8 mouse cellular contexts compared by ENCODE assay signal in genomic region chr10:88826188-88826946, GRCm38 (mm10). TPM values are rescaled to one million over a fixed set of nuclear protein-coding genes. Genes with fewer than 3 reads are reported as not detected.
A peak's percentile ranks its signal among the peaks of the same experiment; 100 is the strongest.
DNase-seq lines count a peak whose midpoint lies in the region; ATAC-seq and TF ChIP-seq lines count a peak whose summit lies in the region.

Gene Utp20 (minus strand): TSS chr10:88826804.

- H3K4me1 ChIP-seq in heart, embryonic 11.5 days (ENCODE audit: control insufficient read depth, insufficient read depth, low read length): peaks cover 4% of the 10 kb centered on the region; the same call in 1 of the 2 replicates
- H3K4me1 ChIP-seq in kidney, embryonic 16.5 days (ENCODE audit: insufficient read depth, low read length): peaks cover 5% of the 10 kb centered on the region
- peaks cover 9% of the 10 kb centered on the region; the same call in 1 of the 2 replicates for H3K4me1 ChIP-seq in liver, adult 2 months (ENCODE audit: control insufficient read depth, insufficient read depth, low read length)

- no peaks in the 10 kb centered on the region for H3K27me3 ChIP-seq in heart, embryonic 11.5 days (ENCODE audit: control insufficient read depth, insufficient read depth, low read length)
- no peaks in the 10 kb centered on the region for H3K27me3 ChIP-seq in kidney, embryonic 16.5 days (ENCODE audit: insufficient read depth, low read length)
- no peaks in the 10 kb centered on the region for H3K27me3 ChIP-seq in liver, adult 2 months (ENCODE audit: control insufficient read depth, insufficient read depth, low read length)
- H3K27me3 ChIP-seq in myocyte (ENCODE audit: control insufficient read depth, insufficient read depth, insufficient read length): no peaks in the 10 kb centered on the region
- H3K27me3 ChIP-seq in splenic B cell, adult 2 months (ENCODE audit: control insufficient read depth, insufficient read depth, low read length, poor library complexity, severe bottlenecking): no peaks in the 10 kb centered on the region

- no peaks in the 10 kb centered on the region for H3K9me3 ChIP-seq in heart, embryonic 11.5 days (replicated peaks; ENCODE audit: control insufficient read depth, low read length)
- no peaks in the 10 kb centered on the region for H3K9me3 ChIP-seq in kidney, embryonic 16.5 days (ENCODE audit: low read length)

- no peaks in the 10 kb centered on the region; the same call in 1 of the 2 replicates for H3K79me2 ChIP-seq in liver, adult 2 months (ENCODE audit: control insufficient read depth, insufficient read depth, low read length)
- peaks cover 9% of the 10 kb centered on the region for H3K79me2 ChIP-seq in myocyte (ENCODE audit: control insufficient read depth, insufficient read depth)

- peak within 1 kb of the TSS; percentile 56 for H3ac ChIP-seq in myocyte (ENCODE audit: control insufficient read depth, insufficient read length)

- H3K4me3 ChIP-seq in heart, embryonic 11.5 days (ENCODE audit: low read depth, low read length): peak within 1 kb of the TSS; percentile 95
- peak within 1 kb of the TSS; percentile 87 for H3K4me3 ChIP-seq in kidney, embryonic 16.5 days (ENCODE audit: low read length)
- peak within 1 kb of the TSS; percentile 99 for H3K4me3 ChIP-seq in liver, adult 2 months (ENCODE audit: insufficient read depth, low read depth, low read length)
- peak within 1 kb of the TSS; percentile 61 for H3K4me3 ChIP-seq in myocyte

- H3K27ac ChIP-seq in heart, embryonic 11.5 days (ENCODE audit: low read depth, low read length): no peak within 1 kb of the TSS
- peak within 1 kb of the TSS; percentile 40; the same call in 1 of the 2 replicates for H3K27ac ChIP-seq in kidney, embryonic 16.5 days (ENCODE audit: low read length)
- H3K27ac ChIP-seq in liver, adult 2 months (replicated peaks; ENCODE audit: insufficient read depth, low read depth, low read length): peak within 1 kb of the TSS; percentile 39

- DNase-seq in B cell, adult 2 months: peak; percentile 85 to 86
- DNase-seq in brain, adult 2 months (ENCODE audit: low read depth, low spot score): peak; percentile 95
- DNase-seq in liver, adult 2 months (ENCODE audit: extremely low read depth, low read depth, low spot score): peak; percentile 83
- peak; percentile 89 for DNase-seq in splenic B cell, adult 2 months (ENCODE audit: low read depth, low spot score)

- H3K4me2 ChIP-seq in heart, embryonic 11.5 days: peak within 1 kb of the TSS; percentile 87
- peak within 1 kb of the TSS; percentile 90 for H3K4me2 ChIP-seq in kidney, embryonic 16.5 days (replicated peaks; ENCODE audit: low read depth, low read length)
- H3K4me2 ChIP-seq in myocyte (ENCODE audit: low read depth): peak within 1 kb of the TSS; percentile 74

- no peak for TF ChIP-seq CTCF in liver, adult 2 months (IDR thresholded peaks at IDR 0.05; ENCODE audit: low read depth, low read length)

- peaks cover 3% of the 10 kb centered on the region; the same call in 1 of the 2 replicates for H3K36me3 ChIP-seq in heart, embryonic 11.5 days (ENCODE audit: control insufficient read depth, insufficient read depth, low read length)
- H3K36me3 ChIP-seq in kidney, embryonic 16.5 days (ENCODE audit: insufficient read depth, low read length): peaks cover 26% of the 10 kb centered on the region
- H3K36me3 ChIP-seq in liver, adult 2 months (ENCODE audit: control insufficient read depth, insufficient read depth, low read length): peaks cover 13% of the 10 kb centered on the region
- peaks cover 11% of the 10 kb centered on the region for H3K36me3 ChIP-seq in myocyte (ENCODE audit: control insufficient read depth, insufficient read depth)
- H3K36me3 ChIP-seq in splenic B cell, adult 2 months (ENCODE audit: control insufficient read depth, insufficient read depth, low read length, poor library complexity, severe bottlenecking): no peaks in the 10 kb centered on the region

- peak; percentile 99 for ATAC-seq in erythroblast, adult 5-6 weeks (replicated peaks; ENCODE audit: low FRiP score, poor library complexity, severe bottlenecking)
- peak; percentile 96 for ATAC-seq in heart, embryonic 11.5 days (replicated peaks; ENCODE audit: insufficient number of reproducible peaks, low FRiP score, low TSS enrichment)
- ATAC-seq in kidney, embryonic 16.5 days (ENCODE audit: low FRiP score, low TSS enrichment): peak; percentile 99

- WGBS in heart, embryonic 11.5 days (ENCODE audit: insufficient replicate concordance): under 1% methylated on average over 44 of the region's 44 CpGs
- WGBS in kidney, embryonic 16.5 days: under 1% methylated on average over 44 of the region's 44 CpGs
- under 1% methylated on average over 44 of the region's 44 CpGs for WGBS in liver, adult 2 months

- peak within 1 kb of the TSS; percentile 83 for H3K9ac ChIP-seq in heart, embryonic 11.5 days (ENCODE audit: low read depth, low read length)
- H3K9ac ChIP-seq in kidney, embryonic 16.5 days (replicated peaks; ENCODE audit: low read length): peak within 1 kb of the TSS; percentile 73
- peak within 1 kb of the TSS; percentile 87 for H3K9ac ChIP-seq in liver, adult 2 months (ENCODE audit: low read depth, low read length)

- peak; percentile 20; the same call in 1 of the 2 replicates for TF ChIP-seq POLR2A in liver, adult 2 months (IDR thresholded peaks at IDR 0.05; ENCODE audit: extremely low read depth, insufficient read depth, low read length)
- peak; percentile 72 for TF ChIP-seq POLR2A in myocyte (IDR thresholded peaks at IDR 0.05; ENCODE audit: insufficient read length, low read depth)

TF ChIP-seq in myocyte, 11 proteins besides CTCF, POLR2A, EP300 and RAD21:
- peak; percentile 99 for TF ChIP-seq USF1 (IDR thresholded peaks at IDR 0.05; ENCODE audit: low read depth)
- peak; percentile 87 for TF ChIP-seq MAX (IDR thresholded peaks at IDR 0.05; ENCODE audit: low read depth)
- peak; percentile 4 for TF ChIP-seq E2F4 (IDR thresholded peaks at IDR 0.05; ENCODE audit: insufficient read depth)
- no peak for TF ChIP-seq CEBPB (IDR thresholded peaks at IDR 0.05; ENCODE audit: insufficient read depth, poor library complexity, severe bottlenecking)
- no peak for TF ChIP-seq MYOG (IDR thresholded peaks at IDR 0.05; ENCODE audit: control insufficient read depth in 1 of 3, insufficient read depth in 1 of 3, insufficient read length in 2 of 3, low read depth in 2 of 3)
- TF ChIP-seq SRF (IDR thresholded peaks at IDR 0.05; ENCODE audit: control insufficient read depth, insufficient read length, low read depth): no peak
- TF ChIP-seq MYOD1 (IDR thresholded peaks at IDR 0.05; ENCODE audit: control insufficient read depth in 1 of 3, insufficient read length in 2 of 3, low read depth in 2 of 3): no peak
- TF ChIP-seq POLR2AphosphoS2 (IDR thresholded peaks at IDR 0.05; ENCODE audit: insufficient read length, low read depth): peak; percentile 58

RNA-seq across cellular contexts. Expression of gene Utp20, which starts in this region (rescaled TPM):
- 18.2 and 20.8 TPM in 2 replicates for total RNA-seq in erythroblast, adult 5-6 weeks (2015; ENCODE audit: low replicate concordance)
- 2.8 and 6.6 TPM in 2 replicates for total RNA-seq in erythroblast, adult 5-6 weeks (2017; ENCODE audit: low replicate concordance)
- polyA plus RNA-seq in heart, embryonic 11.5 days (2014; fragmentation: Nextera tagmentation; extraction: Ambion mirVana): 13.3 and 15.5 TPM in 2 replicates
- polyA plus RNA-seq in kidney, embryonic 16.5 days (2015; fragmentation: Nextera tagmentation; extraction: Ambion mirVana): 16.8 and 18.7 TPM in 2 replicates
- total RNA-seq in liver, adult 2 months (2014; rRNA removed): 8.7 and 9.4 TPM in 2 replicates
- polyA plus RNA-seq in liver, adult 2 months (2012; rRNA removed): 2.1 and 3.4 TPM in 2 replicates
- 11.5 TPM for polyA plus RNA-seq in myocyte (2012; fragmentation: generic; extraction: Trizol)
